Mouse (Mus musculus) kidney, adult 2 months (tissue): ENCODE data around the gene Gm49601. TPM values are rescaled to one million over a fixed set of nuclear protein-coding genes. Genes with fewer than 3 reads are reported as not detected.

Experiments
- DNase-seq: peaks from one replicate; pipeline ENCODE4 v3.0.0; 2021
- H3K27ac ChIP-seq: fragments of 200-500 bp; 2 replicates; pipeline ENCODE4 v1.5.1; 2012; ENCODE audit warnings: low read depth, low read length, control low read depth, inconsistent platforms; ENCODE audit not compliant: insufficient read depth
- H3K27me3 ChIP-seq: fragments of 200-500 bp; replicated peaks from 2 replicates; pipeline ENCODE4 v1.6.1; 2012; ENCODE audit warnings: mild to moderate bottlenecking, moderate library complexity, low read length, inconsistent platforms; ENCODE audit not compliant: control insufficient read depth, insufficient read depth
- H3K36me3 ChIP-seq: fragments of 200-500 bp; 2 replicates; pipeline ENCODE4 v1.6.1; 2012; ENCODE audit warnings: mild to moderate bottlenecking, moderate library complexity, low read length, inconsistent platforms; ENCODE audit not compliant: control insufficient read depth, insufficient read depth
- H3K4me1 ChIP-seq: fragments of 200-500 bp; 2 replicates; pipeline ENCODE4 v1.6.1; 2011; ENCODE audit warnings: low read length; ENCODE audit not compliant: control insufficient read depth, insufficient read depth
- H3K4me3 ChIP-seq: fragments of 200-500 bp; 2 replicates; pipeline ENCODE4 v1.5.1; 2011; ENCODE audit warnings: mild to moderate bottlenecking, low read depth, low read length, control low read depth; ENCODE audit not compliant: insufficient read depth
- CTCF ChIP-seq: fragments of 200-500 bp; conservative IDR thresholded peaks from 2 replicates; pipeline ENCODE4 v1.5.1; 2011; ENCODE audit warnings: low read depth, mild to moderate bottlenecking, control low read depth, low read length, moderate library complexity, mixed read lengths; ENCODE audit not compliant: insufficient read depth, insufficient read length
- POLR2A ChIP-seq: fragments of 200-500 bp; IDR thresholded peaks from one replicate; pipeline ENCODE4 v1.6.1; 2011; ENCODE audit warnings: low read depth, low read length, control low read depth
- WGBS: fragments of 180-500 bp; shearing (Covaris S2); methylation state at CpG from one replicate; pipeline ENCODE4 v1.1.7; 2018; 5-methylcytosine and 5-hydroxymethylcytosine counted together
- polyA plus RNA-seq: library from polyadenylated mRNA; depleted of rRNA; stranded (reverse); fragments of >200 nt; gene quantifications from 2 replicates; pipeline ENCODE4 v1.2.3, GENCODE M21; 2012

The Gm49601 gene
- polyA plus RNA-seq, 1 experiment: 1.4 TPM

- Histone ChIP-seq H3K4me1 (no peaks in the 10 kb centered on the region), H3K4me3 (no peak overlapping the region), H3K27me3 (no peaks in the 10 kb centered on the region), H3K27ac (no peak overlapping the region), H3K36me3 (no peaks in the 10 kb centered on the region)
- WGBS: 30% methylated on average over 11 of the region's 11 CpGs
- TF ChIP-seq CTCF (no peak), POLR2A (no peak)
- no peak for DNase-seq
Observed at GRCm38 (mm10) chr16:18608226-18608625, 18.0 kb downstream of the Gm49601 start.

GRCm38 (mm10) chr16:18605705-18606104, 20.5 kb downstream of the Gm49601 start:
- TF ChIP-seq CTCF (no peak), POLR2A (no peak)
- 89% methylated on average over 5 of the region's 5 CpGs for WGBS
- H3K4me1 ChIP-seq: no peaks in the 10 kb centered on the region
- no peaks in the 10 kb centered on the region for H3K36me3 ChIP-seq
- H3K27me3 ChIP-seq: no peaks in the 10 kb centered on the region; the same call in 1 of the 2 replicates
- H3K27ac ChIP-seq: no peak overlapping the region
- DNase-seq: no peak
- no peak overlapping the region for H3K4me3 ChIP-seq

GRCm38 (mm10) chr16:18604267-18604701, 21.9 kb downstream of the Gm49601 start:
- no peak overlapping the region for H3K4me3 ChIP-seq
- no peaks in the 10 kb centered on the region for H3K4me1 ChIP-seq
- TF ChIP-seq CTCF: no peak
- no peak for TF ChIP-seq POLR2A
- H3K27me3 ChIP-seq: no peaks in the 10 kb centered on the region; the same call in 1 of the 2 replicates
- WGBS: 37% methylated on average over 8 of the region's 8 CpGs
- no peaks in the 10 kb centered on the region for H3K36me3 ChIP-seq
- no peak overlapping the region for H3K27ac ChIP-seq
- peak; percentile 52 for DNase-seq

GRCm38 (mm10) chr16:18601447-18601846, 24.8 kb downstream of the Gm49601 start:
- DNase-seq: no peak
- Histone ChIP-seq H3K36me3 (no peaks in the 10 kb centered on the region), H3K4me3 (no peak overlapping the region), H3K27me3 (no peaks in the 10 kb centered on the region; the same call in 1 of the 2 replicates), H3K4me1 (no peaks in the 10 kb centered on the region), H3K27ac (no peak overlapping the region)
- TF ChIP-seq CTCF: no peak
- TF ChIP-seq POLR2A: no peak
- WGBS: 73% methylated on average over 7 of the region's 7 CpGs

DNA sequence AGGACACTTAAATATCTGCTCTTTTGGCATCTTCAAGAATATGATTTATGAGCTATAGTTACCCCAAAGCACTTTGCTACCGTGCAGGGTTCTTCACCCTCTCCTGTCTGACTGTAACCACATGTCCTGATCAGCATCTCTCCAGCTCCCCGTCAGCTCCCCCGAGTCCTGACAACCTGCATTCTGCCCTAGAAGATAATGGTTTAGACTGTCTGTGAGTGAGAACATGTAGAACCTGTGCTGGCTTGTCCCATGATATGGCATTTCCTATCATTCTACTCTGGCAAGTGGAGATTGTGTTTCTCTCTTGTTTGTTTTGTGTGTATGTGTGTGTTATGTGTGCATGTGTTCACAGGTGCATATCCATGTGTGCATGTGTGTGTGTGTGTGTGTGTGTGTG, 28.2 kb downstream of the Gm49601 start:
- Histone ChIP-seq H3K36me3 (no peaks in the 10 kb centered on the region), H3K4me3 (no peak overlapping the region), H3K27me3 (no peaks in the 10 kb centered on the region; the same call in 1 of the 2 replicates), H3K4me1 (no peaks in the 10 kb centered on the region), H3K27ac (no peak overlapping the region)
- WGBS: 83% methylated on average over 3 of the region's 3 CpGs
- TF ChIP-seq POLR2A: no peak
- no peak for TF ChIP-seq CTCF
- no peak for DNase-seq

DNA sequence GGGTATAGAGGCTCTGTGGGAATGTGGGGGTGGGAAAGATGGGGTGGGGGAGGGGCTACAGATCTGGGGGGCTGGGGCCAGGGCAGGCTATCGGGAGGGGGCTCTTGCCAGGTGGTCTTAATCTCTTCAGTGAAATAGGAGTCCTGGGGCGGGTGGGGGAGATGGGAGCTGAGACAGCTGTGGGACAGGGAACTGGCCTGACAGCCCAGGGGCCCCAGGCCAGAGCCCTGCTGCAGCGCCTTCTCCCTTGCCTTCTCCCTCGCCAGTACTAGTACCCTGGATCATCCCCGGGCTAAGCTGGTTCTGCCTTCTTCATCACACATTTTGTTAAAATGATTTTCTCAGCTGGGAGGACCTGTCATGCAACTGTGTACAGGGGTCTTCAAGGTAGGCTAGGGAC, 30.0 kb downstream of the Gm49601 start:
- Histone ChIP-seq H3K27me3 (no peaks in the 10 kb centered on the region; the same call in 1 of the 2 replicates), H3K4me3 (no peak overlapping the region), H3K27ac (no peak overlapping the region), H3K4me1 (no peaks in the 10 kb centered on the region), H3K36me3 (no peaks in the 10 kb centered on the region)
- no peak for DNase-seq
- TF ChIP-seq CTCF: no peak
- no peak for TF ChIP-seq POLR2A
- 80% methylated on average over 5 of the region's 5 CpGs for whole genome bisulfite sequencing

DNA sequence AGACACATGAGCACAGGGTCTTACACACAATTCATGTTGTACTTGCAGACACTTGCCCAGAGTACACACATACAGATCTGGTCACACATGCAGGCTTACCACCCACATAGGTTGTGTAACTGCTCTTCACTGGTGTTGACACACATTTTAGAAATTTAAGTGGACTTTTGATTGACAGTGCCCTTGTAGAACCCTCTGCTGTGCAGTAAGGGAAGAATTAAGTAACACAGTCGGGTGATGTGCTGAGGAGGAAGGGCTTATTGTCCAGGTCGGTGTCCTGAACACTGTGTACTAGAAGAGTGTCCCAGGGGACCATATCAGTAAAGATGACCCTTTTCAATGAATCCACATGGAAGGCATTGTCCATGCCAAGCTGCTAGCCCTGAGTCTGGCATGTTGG, 32.3 kb downstream of the Gm49601 start:
- no peaks in the 10 kb centered on the region for H3K27me3 ChIP-seq
- no peak for DNase-seq
- 89% methylated on average over 2 of the region's 2 CpGs for WGBS
- H3K4me3 ChIP-seq: no peak overlapping the region
- H3K4me1 ChIP-seq: no peaks in the 10 kb centered on the region
- TF ChIP-seq POLR2A (no peak), CTCF (no peak)
- H3K27ac ChIP-seq: no peak overlapping the region
- no peaks in the 10 kb centered on the region for H3K36me3 ChIP-seq
